Mouse (Mus musculus): Measurements from ENCODE around the gene Mif4gd.

DNA sequence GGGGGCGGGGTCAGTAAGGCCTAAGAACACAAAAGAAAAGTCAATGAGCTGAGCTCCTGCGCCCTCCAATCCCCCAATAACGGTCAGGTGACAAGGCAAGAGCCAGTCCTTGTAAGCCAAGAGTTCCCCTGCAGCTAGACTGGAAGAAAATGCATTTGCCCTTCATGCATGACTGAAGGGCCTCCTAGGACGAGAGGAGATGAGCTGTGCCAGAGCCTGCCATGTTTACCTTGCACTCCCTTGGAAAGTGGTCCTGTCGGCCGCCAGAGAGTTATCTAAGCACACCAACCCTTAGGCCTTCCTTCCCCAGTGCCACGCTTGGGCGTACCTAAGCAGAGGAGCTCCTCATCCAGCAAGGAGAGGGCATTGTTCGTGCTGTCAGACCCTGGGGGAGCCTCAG, 24.8 kb downstream of the Mif4gd start:
- TF ChIP-seq POLR2A (IDR thresholded peaks at IDR 0.05; ENCODE audit: control insufficient read depth, extremely low read depth, insufficient read depth, low read length, poor library complexity) (no peak), CTCF (IDR thresholded peaks at IDR 0.05; ENCODE audit: borderline replicate concordance, control insufficient read depth, extremely low read depth, insufficient read depth, low read length, poor library complexity) (no peak)
